Mouse (Mus musculus): ENCODE data around the gene S100a9. TPM values are rescaled to one million over a fixed set of nuclear protein-coding genes. Genes with fewer than 3 reads are reported as not detected.

Gene S100a9
- polyA plus RNA-seq, 1 experiment from 2014 or later = 15.0 TPM

- no peak overlapping the region for H3K4me3 ChIP-seq (ENCODE audit: low read length)
- no peak overlapping the region for H3K27ac ChIP-seq (ENCODE audit: low read length)
- H3K27me3 ChIP-seq (ENCODE audit: insufficient read depth, low read length) = no peaks in the 10 kb centered on the region
- no peak overlapping the region for H3K4me2 ChIP-seq (replicated peaks; ENCODE audit: low read depth, low read length)
- no peaks in the 10 kb centered on the region for H3K4me1 ChIP-seq (ENCODE audit: insufficient read depth, low read length)
- H3K9me3 ChIP-seq (ENCODE audit: low read length) = no peaks in the 10 kb centered on the region
- no peaks in the 10 kb centered on the region for H3K36me3 ChIP-seq (ENCODE audit: insufficient read depth, low read length)
- ATAC-seq (ENCODE audit: low FRiP score, low TSS enrichment) = no peak
- H3K9ac ChIP-seq (replicated peaks; ENCODE audit: low read length) = no peak overlapping the region
- 82% methylated on average over 2 of the region's 2 CpGs for WGBS
Measured at GRCm38 (mm10) chr3:90664219-90664618, 31.3 kb downstream of the S100a9 start.

GRCm38 (mm10) chr3:90659364-90660044 lies 36.0 kb downstream of the S100a9 start:
- Histone ChIP-seq H3K4me3 (ENCODE audit: low read length) (no peak overlapping the region), H3K9me3 (ENCODE audit: low read length) (no peaks in the 10 kb centered on the region), H3K27me3 (ENCODE audit: insufficient read depth, low read length) (no peaks in the 10 kb centered on the region), H3K27ac (ENCODE audit: low read length) (no peak overlapping the region), H3K4me2 (replicated peaks; ENCODE audit: low read depth, low read length) (no peak overlapping the region), H3K36me3 (ENCODE audit: insufficient read depth, low read length) (no peaks in the 10 kb centered on the region), H3K9ac (replicated peaks; ENCODE audit: low read length) (no peak overlapping the region), H3K4me1 (ENCODE audit: insufficient read depth, low read length) (no peaks in the 10 kb centered on the region)
- no peak for ATAC-seq (ENCODE audit: low FRiP score, low TSS enrichment)

- ATAC-seq (ENCODE audit: low FRiP score, low TSS enrichment) = no peak
- no peak overlapping the region for H3K4me2 ChIP-seq (replicated peaks; ENCODE audit: low read depth, low read length)
- no peak overlapping the region for H3K9ac ChIP-seq (replicated peaks; ENCODE audit: low read length)
- no peaks in the 10 kb centered on the region for H3K9me3 ChIP-seq (ENCODE audit: low read length)
- H3K27ac ChIP-seq (ENCODE audit: low read length) = no peak overlapping the region
- H3K4me1 ChIP-seq (ENCODE audit: insufficient read depth, low read length) = no peaks in the 10 kb centered on the region
- H3K4me3 ChIP-seq (ENCODE audit: low read length) = no peak overlapping the region
- 78% methylated on average over 4 of the region's 4 CpGs for WGBS
- H3K36me3 ChIP-seq (ENCODE audit: insufficient read depth, low read length) = no peaks in the 10 kb centered on the region
- no peaks in the 10 kb centered on the region for H3K27me3 ChIP-seq (ENCODE audit: insufficient read depth, low read length)
Measured at GRCm38 (mm10) chr3:90657405-90657804, 38.1 kb downstream of the S100a9 start.

GRCm38 (mm10) chr3:90653717-90654116 lies 41.8 kb downstream of the S100a9 start, which contains the start of gene S100a7a:
TSS of gene S100a7a (plus strand) at chr3:90654017.
- no peak for ATAC-seq (ENCODE audit: low FRiP score, low TSS enrichment)
- Histone ChIP-seq H3K27ac (ENCODE audit: low read length) (no peak within 1 kb of the TSS), H3K27me3 (ENCODE audit: insufficient read depth, low read length) (no peaks in the 10 kb centered on the region), H3K36me3 (ENCODE audit: insufficient read depth, low read length) (no peaks in the 10 kb centered on the region), H3K4me3 (ENCODE audit: low read length) (no peak within 1 kb of the TSS), H3K9ac (replicated peaks; ENCODE audit: low read length) (no peak within 1 kb of the TSS), H3K9me3 (ENCODE audit: low read length) (no peaks in the 10 kb centered on the region), H3K4me2 (replicated peaks; ENCODE audit: low read depth, low read length) (no peak within 1 kb of the TSS), H3K4me1 (ENCODE audit: insufficient read depth, low read length) (no peaks in the 10 kb centered on the region)

GRCm38 (mm10) chr3:90652878-90653508 lies 42.5 kb downstream of the S100a9 start:
- no peak overlapping the region for H3K9ac ChIP-seq (replicated peaks; ENCODE audit: low read length)
- H3K27me3 ChIP-seq (ENCODE audit: insufficient read depth, low read length) = no peaks in the 10 kb centered on the region
- no peak overlapping the region for H3K27ac ChIP-seq (ENCODE audit: low read length)
- H3K4me3 ChIP-seq (ENCODE audit: low read length) = no peak overlapping the region
- H3K4me1 ChIP-seq (ENCODE audit: insufficient read depth, low read length) = no peaks in the 10 kb centered on the region
- no peaks in the 10 kb centered on the region for H3K9me3 ChIP-seq (ENCODE audit: low read length)
- H3K4me2 ChIP-seq (replicated peaks; ENCODE audit: low read depth, low read length) = no peak overlapping the region
- H3K36me3 ChIP-seq (ENCODE audit: insufficient read depth, low read length) = no peaks in the 10 kb centered on the region
- 35% methylated on average over 5 of the region's 5 CpGs for WGBS
- peak; percentile 76 for ATAC-seq (ENCODE audit: low FRiP score, low TSS enrichment)

- no peak for ATAC-seq (ENCODE audit: low FRiP score, low TSS enrichment)
- Histone ChIP-seq H3K27ac (ENCODE audit: low read length) (no peak overlapping the region), H3K9me3 (ENCODE audit: low read length) (no peaks in the 10 kb centered on the region), H3K4me1 (ENCODE audit: insufficient read depth, low read length) (no peaks in the 10 kb centered on the region), H3K9ac (replicated peaks; ENCODE audit: low read length) (no peak overlapping the region), H3K27me3 (ENCODE audit: insufficient read depth, low read length) (no peaks in the 10 kb centered on the region), H3K4me2 (replicated peaks; ENCODE audit: low read depth, low read length) (no peak overlapping the region), H3K4me3 (ENCODE audit: low read length) (no peak overlapping the region), H3K36me3 (ENCODE audit: insufficient read depth, low read length) (no peaks in the 10 kb centered on the region)
- 88% methylated on average over 2 of the region's 2 CpGs for WGBS
Measured at GRCm38 (mm10) chr3:90649832-90650231, 45.7 kb downstream of the S100a9 start.

- H3K4me2 ChIP-seq (replicated peaks; ENCODE audit: low read depth, low read length) = no peak overlapping the region
Measured at GRCm38 (mm10) chr3:90648981-90649380, 46.5 kb downstream of the S100a9 start.

GRCm38 (mm10) chr3:90647291-90647690 lies 48.2 kb downstream of the S100a9 start:
- Histone ChIP-seq H3K27me3 (ENCODE audit: insufficient read depth, low read length) (no peaks in the 10 kb centered on the region), H3K9ac (replicated peaks; ENCODE audit: low read length) (no peak overlapping the region), H3K36me3 (ENCODE audit: insufficient read depth, low read length) (no peaks in the 10 kb centered on the region), H3K4me1 (ENCODE audit: insufficient read depth, low read length) (no peaks in the 10 kb centered on the region), H3K27ac (ENCODE audit: low read length) (no peak overlapping the region), H3K9me3 (ENCODE audit: low read length) (no peaks in the 10 kb centered on the region), H3K4me2 (replicated peaks; ENCODE audit: low read depth, low read length) (no peak overlapping the region), H3K4me3 (ENCODE audit: low read length) (no peak overlapping the region)
- ATAC-seq (ENCODE audit: low FRiP score, low TSS enrichment) = no peak
- 69% methylated on average over 1 of the region's 1 CpGs for WGBS

More at GRCm38 (mm10) chr3:90648981-90649380, 46.5 kb downstream of the S100a9 start:
- Histone ChIP-seq H3K4me3 (ENCODE audit: low read length) (no peak overlapping the region), H3K9ac (replicated peaks; ENCODE audit: low read length) (no peak overlapping the region), H3K4me1 (ENCODE audit: insufficient read depth, low read length) (no peaks in the 10 kb centered on the region), H3K9me3 (ENCODE audit: low read length) (no peaks in the 10 kb centered on the region), H3K27me3 (ENCODE audit: insufficient read depth, low read length) (no peaks in the 10 kb centered on the region), H3K36me3 (ENCODE audit: insufficient read depth, low read length) (no peaks in the 10 kb centered on the region), H3K27ac (ENCODE audit: low read length) (no peak overlapping the region)
- no peak for ATAC-seq (ENCODE audit: low FRiP score, low TSS enrichment)

- no peak overlapping the region for H3K4me2 ChIP-seq (replicated peaks; ENCODE audit: low read depth, low read length)
- WGBS = 55% methylated on average over 3 of the region's 3 CpGs
Measured at GRCm38 (mm10) chr3:90644220-90644619, 51.3 kb downstream of the S100a9 start.

More at GRCm38 (mm10) chr3:90644220-90644619, 51.3 kb downstream of the S100a9 start:
- H3K9ac ChIP-seq (replicated peaks; ENCODE audit: low read length) = no peak overlapping the region
- ATAC-seq (ENCODE audit: low FRiP score, low TSS enrichment) = no peak
- H3K4me1 ChIP-seq (ENCODE audit: insufficient read depth, low read length) = no peaks in the 10 kb centered on the region
- no peaks in the 10 kb centered on the region for H3K27me3 ChIP-seq (ENCODE audit: insufficient read depth, low read length)
- no peak overlapping the region for H3K27ac ChIP-seq (ENCODE audit: low read length)
- no peaks in the 10 kb centered on the region for H3K36me3 ChIP-seq (ENCODE audit: insufficient read depth, low read length)
- H3K4me3 ChIP-seq (ENCODE audit: low read length) = no peak overlapping the region
- H3K9me3 ChIP-seq (ENCODE audit: low read length) = no peaks in the 10 kb centered on the region

Measured in kidney, embryonic 16.5 days (tissue).